Mouse (Mus musculus): ENCODE results near the gene Grn.

- no peak for TF ChIP-seq CTCF (IDR thresholded peaks at IDR 0.05; ENCODE audit: low read depth)
- no peak for TF ChIP-seq EP300 (IDR thresholded peaks at IDR 0.05; ENCODE audit: low read depth)
Measured at GRCm38 (mm10) chr11:102393238-102393634, 36.9 kb upstream of the Grn start, which contains the start of gene Rundc3a.
